Mouse (Mus musculus) bone marrow macrophage, adult 2 months (primary cell): ENCODE data around the gene Slc25a34. TPM values are rescaled to one million over a fixed set of nuclear protein-coding genes. Genes with fewer than 3 reads are reported as not detected.

Source experiments
- H3K27ac ChIP-seq: 2 replicates; pipeline ENCODE4 v1.5.1; 2012; ENCODE audit warnings: low read depth, low read length; ENCODE audit not compliant: insufficient read depth
- H3K4me1 ChIP-seq: 2 replicates; pipeline ENCODE4 v1.6.1; 2012; ENCODE audit warnings: low read length; ENCODE audit not compliant: control insufficient read depth, insufficient read depth
- H3K4me3 ChIP-seq: 2 replicates; pipeline ENCODE4 v1.5.1; 2012; ENCODE audit warnings: mild to moderate bottlenecking, low read length, moderate library complexity; ENCODE audit not compliant: insufficient read depth
- CTCF ChIP-seq: IDR thresholded peaks from 2 replicates; pipeline ENCODE4 v1.5.1; 2012; ENCODE audit warnings: low read depth, mild to moderate bottlenecking, low read length, moderate library complexity
- POLR2A ChIP-seq: IDR thresholded peaks from 2 replicates; pipeline ENCODE4 v1.6.1; 2012; ENCODE audit warnings: mild to moderate bottlenecking, low read depth, low read length, borderline replicate concordance
- polyA plus RNA-seq: library from polyadenylated mRNA; stranded (reverse); fragments of >200 nt; gene quantifications from 2 replicates; pipeline ENCODE4 v1.2.4, GENCODE M21; 2012; ENCODE audit not compliant: missing spikeins, insufficient read depth, insufficient read length

Slc25a34 gene
- polyA plus RNA-seq, 1 experiment, result 0.48 TPM

- no peak for TF ChIP-seq CTCF
- no peak for TF ChIP-seq POLR2A
- Histone ChIP-seq H3K4me3 (peak overlapping the region; percentile 64; the same call in 1 of the 2 replicates), H3K27ac (0 out of 2 replicates have a peak overlapping the region, but pooled peaks have one; percentile 15), H3K4me1 (peaks cover 60% of the 10 kb centered on the region)
These were observed 19.1 kb downstream of the Slc25a34 start for GRCm38 (mm10) chr4:141604493-141604892.

GRCm38 (mm10) chr4:141603921-141604320 lies 19.7 kb downstream of the Slc25a34 start:
- TF ChIP-seq POLR2A, result no peak
- no peak for TF ChIP-seq CTCF
- Histone ChIP-seq H3K4me3 (0 out of 2 replicates have a peak overlapping the region, but pooled peaks have one; percentile 64), H3K4me1 (peaks cover 61% of the 10 kb centered on the region), H3K27ac (peak overlapping the region; percentile 15; the same call in 1 of the 2 replicates)

- TF ChIP-seq POLR2A (no peak), CTCF (no peak)
- peaks cover 62% of the 10 kb centered on the region for H3K4me1 ChIP-seq
- H3K4me3 ChIP-seq, result no peak overlapping the region
- no peak overlapping the region for H3K27ac ChIP-seq
These were observed 20.9 kb downstream of the Slc25a34 start for GRCm38 (mm10) chr4:141602523-141603223.

DNA sequence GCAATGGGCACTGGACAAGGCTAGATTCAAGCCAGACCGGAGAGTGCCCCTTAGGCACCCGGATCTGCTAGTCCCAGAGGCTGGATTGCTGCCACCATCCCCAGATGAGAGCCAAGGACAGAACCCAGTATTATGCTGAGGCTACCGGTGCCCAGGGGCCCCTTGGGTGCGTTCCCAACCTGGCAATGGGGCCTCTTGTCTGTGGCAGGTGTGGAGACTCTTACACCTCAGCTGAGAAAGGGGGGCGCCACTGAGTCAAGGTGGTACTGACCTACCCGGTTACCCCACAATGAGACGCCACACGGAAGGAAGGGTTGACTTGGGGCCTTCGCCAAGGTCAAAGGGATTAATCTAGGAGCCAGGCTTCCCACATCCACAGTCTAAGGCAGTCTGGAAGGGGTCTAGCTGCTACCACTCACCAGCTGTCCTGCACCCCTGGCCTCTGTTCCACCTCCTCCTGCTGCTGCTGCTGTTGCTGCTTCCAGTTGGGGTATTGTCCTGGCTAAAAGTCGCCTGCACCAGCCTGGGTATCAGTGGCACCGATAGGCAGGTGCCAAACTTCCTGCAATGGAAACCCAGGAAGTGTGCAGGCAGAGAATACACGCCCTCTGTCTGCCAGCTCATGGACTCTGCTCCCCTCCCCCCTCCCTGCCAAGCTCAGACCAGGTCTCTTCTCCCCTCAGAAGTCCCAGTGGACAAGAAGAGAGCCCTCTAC lies 22.3 kb downstream of the Slc25a34 start:
- no peak overlapping the region for H3K27ac ChIP-seq
- H3K4me3 ChIP-seq, result no peak overlapping the region
- peaks cover 56% of the 10 kb centered on the region for H3K4me1 ChIP-seq
- TF ChIP-seq CTCF, result peak; percentile 19; the same call in 1 of the 2 replicates
- TF ChIP-seq POLR2A, result no peak

- H3K4me1 ChIP-seq, result peaks cover 54% of the 10 kb centered on the region
- TF ChIP-seq POLR2A, result no peak
- TF ChIP-seq CTCF, result no peak
- H3K4me3 ChIP-seq, result no peak overlapping the region
- H3K27ac ChIP-seq, result no peak overlapping the region
These were observed 23.3 kb downstream of the Slc25a34 start for GRCm38 (mm10) chr4:141600364-141600763.

GRCm38 (mm10) chr4:141599251-141600141 lies 24.1 kb downstream of the Slc25a34 start:
- no peak overlapping the region for H3K27ac ChIP-seq
- H3K4me1 ChIP-seq, result peaks cover 50% of the 10 kb centered on the region
- TF ChIP-seq POLR2A, result no peak
- TF ChIP-seq CTCF, result no peak
- H3K4me3 ChIP-seq, result peak overlapping the region; percentile 8; the same call in 1 of the 2 replicates

- no peak for TF ChIP-seq POLR2A
- no peak for TF ChIP-seq CTCF
- Histone ChIP-seq H3K4me3 (no peak overlapping the region), H3K27ac (no peak overlapping the region), H3K4me1 (peaks cover 44% of the 10 kb centered on the region)
These were observed 24.7 kb downstream of the Slc25a34 start for GRCm38 (mm10) chr4:141598894-141599250.

DNA sequence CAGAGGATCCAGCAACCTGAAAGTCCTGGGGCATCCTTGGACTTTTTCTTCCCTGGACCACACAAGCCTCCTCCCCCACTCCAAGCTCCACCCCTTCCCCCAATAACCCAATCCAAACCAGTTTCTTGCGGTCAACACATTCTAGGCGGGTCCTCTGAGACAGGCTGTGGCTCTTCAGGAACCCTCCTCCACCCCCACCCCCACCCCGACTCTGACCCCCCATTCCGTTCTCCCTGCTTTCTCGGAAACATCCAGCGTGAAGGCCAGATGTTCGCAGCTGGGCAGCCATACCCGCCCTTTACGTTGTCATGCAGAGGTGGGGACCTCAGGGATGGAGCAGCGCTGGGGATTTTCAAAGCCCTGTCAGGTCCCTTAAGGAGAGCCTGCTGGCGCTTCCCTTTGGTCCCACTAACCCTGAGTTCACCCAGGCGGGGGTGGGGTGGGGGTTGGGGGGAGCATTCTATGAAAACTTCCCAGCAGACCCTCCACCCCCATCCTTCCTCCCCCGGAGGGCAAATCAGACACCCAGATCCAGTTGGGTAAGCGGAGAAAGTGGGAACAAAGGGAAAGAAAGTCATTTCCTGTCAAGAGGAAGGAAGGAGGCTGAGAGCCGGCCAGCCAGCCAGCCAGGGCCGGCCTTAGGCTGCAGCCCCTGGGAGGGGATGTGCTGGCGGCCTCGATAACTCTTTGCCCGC lies 25.3 kb downstream of the Slc25a34 start:
- peaks cover 39% of the 10 kb centered on the region for H3K4me1 ChIP-seq
- TF ChIP-seq POLR2A (no peak), CTCF (no peak)
- H3K4me3 ChIP-seq, result no peak overlapping the region
- no peak overlapping the region for H3K27ac ChIP-seq
